Mouse (Mus musculus) cerebellum, adult 9-10 months (tissue): Measurements from ENCODE around the gene Folr1.

Source experiments
- DNase-seq: peaks from one replicate; pipeline ENCODE4 v3.0.0; 2022

Folr1 gene

GRCm38 (mm10) chr7:101832372-101832771, 38.2 kb downstream of the Folr1 start:
- DNase-seq, result no peak

- DNase-seq, result no peak
Observed at GRCm38 (mm10) chr7:101831437-101831836, 39.2 kb downstream of the Folr1 start.

DNA sequence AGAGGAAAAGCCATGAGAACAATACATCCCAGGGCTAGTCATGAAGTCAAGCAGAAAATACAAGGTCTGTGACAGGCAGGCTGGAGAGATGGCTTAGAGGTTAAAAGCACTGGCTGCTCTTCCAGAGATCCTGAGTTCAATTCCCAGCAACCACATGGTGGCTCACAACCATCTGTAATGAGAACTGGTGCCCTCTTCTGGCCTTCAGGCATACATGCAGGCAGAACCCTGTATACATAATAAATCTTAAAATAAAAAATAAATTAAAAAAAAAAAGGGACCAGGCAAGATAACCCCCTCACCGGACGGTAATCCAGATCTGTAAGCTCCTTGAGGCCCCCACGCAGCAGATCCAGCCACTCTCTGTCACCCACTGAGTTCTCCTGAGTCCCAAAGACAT, 40.2 kb downstream of the Folr1 start:
- DNase-seq, result no peak

DNA sequence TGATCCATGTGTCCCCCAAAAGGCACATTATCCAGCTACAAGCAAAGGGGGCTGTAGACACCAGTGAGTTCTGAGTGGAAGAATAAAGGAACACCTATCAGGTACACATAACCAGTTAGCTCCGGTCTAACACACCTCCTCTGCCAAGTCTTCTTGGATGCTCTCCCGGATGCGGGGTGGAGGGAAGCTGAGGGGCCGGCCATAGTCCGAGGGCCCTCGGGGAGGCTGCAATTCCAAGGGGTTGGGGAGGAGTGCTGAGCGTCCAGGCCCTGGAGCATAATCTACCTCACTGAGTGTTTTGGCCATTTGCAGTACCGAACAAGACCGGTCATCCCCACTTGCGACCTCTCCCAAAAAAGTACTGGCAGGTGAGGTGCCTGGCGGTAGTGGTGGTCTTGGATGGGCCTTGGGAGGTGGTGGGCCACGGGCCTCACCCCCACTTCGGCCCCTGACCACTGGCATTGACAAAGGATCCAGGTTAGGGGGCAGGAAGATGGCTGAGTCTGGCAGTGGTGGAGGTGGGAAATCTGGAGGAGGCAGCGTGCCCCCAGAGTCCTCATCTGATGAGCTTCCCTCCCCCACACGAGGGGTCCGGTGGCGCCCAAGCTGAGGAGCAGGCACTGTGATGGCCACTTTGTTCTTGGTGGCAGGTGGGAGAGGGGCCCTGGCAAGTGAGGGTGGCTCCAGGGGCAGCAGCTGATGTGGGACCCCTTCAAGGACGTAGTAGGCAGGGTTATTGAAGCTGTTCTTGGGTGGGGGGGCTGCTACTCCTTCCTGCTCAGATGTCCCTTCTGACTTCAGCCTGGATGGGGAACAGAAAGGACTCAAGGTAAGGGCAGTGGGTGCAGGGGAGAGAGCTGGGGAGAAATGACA, 46.6 kb downstream of the Folr1 start:
- DNase-seq, result no peak

DNA sequence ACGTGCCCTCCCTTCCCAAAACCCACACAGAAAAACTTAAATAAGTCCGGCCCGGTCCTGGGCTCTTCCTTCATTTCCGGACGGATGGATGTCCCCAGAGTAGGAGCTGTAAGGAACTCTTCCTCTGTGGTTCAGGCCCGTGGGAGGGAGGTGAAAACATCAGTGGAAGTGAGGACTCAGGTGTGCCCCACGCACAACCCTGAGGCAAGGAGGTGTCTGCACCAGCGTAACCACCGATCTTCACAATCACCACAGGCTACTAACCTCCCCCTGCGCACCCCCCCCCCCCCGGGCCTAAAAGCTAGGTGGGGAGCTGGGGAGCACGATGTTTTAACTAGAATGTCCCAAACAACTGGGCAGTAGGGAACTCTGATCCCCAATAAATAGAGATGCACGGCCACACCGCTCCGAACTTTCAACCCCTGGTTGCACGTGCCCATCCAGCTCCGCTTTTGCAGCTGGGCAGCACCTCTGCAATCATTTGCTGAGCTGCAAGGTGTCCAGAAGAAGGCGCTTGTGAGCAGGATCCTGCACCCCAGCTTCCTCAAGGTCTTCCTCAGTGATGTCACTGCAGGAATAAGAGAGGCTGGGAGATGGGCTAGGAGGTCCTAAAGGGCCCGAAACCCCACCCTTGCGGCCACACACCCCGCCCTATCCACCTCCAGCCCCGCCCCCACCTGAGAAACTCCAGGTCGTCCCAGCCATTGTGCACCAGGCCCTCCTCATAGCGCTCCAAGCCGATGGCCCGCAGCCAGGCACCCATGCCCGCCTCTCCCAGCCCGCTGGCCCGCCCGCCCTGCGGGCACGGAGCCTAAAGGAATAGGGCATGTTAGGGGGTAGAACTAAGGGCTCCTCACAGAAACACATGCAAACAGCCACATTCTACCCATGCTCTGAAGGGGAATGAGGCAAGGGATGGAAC, 47.5 kb downstream of the Folr1 start:
- DNase-seq, result no peak

DNA sequence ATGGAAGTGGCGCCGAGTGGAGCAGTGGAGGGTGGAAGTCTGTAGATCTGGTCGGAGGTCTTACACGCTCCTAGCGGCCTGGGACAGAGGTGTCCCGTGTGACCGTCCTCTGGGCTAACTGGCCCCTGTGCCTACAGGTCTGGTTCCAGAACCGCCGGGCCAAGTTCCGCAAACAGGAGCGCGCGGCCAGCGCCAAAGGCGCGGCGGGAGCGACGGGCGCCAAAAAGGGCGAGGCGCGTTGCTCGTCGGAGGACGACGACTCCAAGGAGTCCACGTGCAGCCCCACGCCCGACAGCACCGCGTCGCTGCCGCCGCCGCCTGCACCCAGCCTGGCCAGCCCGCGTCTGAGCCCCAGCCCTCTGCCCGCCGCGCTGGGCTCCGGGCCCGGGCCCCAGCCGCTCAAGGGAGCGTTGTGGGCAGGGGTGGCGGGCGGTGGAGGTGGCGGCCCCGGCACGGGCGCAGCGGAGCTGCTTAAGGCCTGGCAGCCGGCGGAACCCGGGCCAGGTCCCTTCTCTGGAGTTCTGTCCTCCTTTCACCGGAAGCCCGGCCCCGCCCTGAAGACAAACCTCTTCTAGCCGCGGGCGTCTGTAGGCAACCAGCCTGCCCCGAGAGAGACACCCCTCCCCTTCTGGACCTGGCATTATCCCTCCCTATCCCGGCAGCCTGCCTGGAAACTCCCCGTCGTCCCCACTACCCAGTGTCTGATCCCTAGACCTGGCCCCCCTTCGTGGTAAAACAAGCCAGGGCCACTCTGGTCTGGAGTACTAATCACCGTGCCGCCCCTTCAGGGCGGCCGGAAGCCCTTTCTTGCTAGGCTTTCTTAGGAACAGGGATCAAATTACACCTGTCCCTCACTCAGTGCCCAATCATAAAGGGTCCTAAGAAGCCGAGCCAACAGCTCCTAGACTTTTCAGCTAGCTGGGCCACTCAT, 48.8 kb downstream of the Folr1 start:
- no peak for DNase-seq

- no peak for DNase-seq
Observed at GRCm38 (mm10) chr7:101820295-101821030, 50.1 kb downstream of the Folr1 start.

DNA sequence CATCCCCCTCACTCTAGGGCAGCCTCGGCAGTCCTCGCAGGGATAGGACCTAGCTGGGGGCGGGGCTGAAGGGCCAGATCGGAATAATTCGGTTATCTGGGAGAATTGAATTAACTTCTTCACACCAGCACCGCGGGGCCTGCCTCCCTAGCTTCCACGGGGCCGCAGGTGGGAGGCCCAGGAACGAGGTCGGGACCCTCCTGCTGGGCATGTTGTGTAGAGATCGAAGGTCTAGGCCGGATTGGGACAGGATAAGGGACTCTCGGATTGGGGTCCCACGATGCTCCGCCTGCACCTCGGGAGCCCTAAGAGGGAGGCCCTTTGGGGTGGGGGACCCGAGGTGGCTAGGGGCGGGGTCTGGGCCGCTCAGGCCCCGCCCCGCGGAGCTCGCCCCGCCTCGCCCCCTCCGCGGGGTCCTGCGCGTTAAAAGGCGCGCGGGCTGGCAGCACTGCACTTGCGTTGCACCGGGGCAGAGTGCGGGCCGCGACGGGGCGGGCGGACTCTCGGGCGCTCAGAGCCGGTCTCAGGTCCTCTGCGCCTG, 52.7 kb downstream of the Folr1 start, which contains the start of gene Phox2a:
Gene Phox2a (plus strand): TSS at position 453 of the 541 bp plus-strand sequence.
- no peak for DNase-seq
